In the genomic region with DNA sequence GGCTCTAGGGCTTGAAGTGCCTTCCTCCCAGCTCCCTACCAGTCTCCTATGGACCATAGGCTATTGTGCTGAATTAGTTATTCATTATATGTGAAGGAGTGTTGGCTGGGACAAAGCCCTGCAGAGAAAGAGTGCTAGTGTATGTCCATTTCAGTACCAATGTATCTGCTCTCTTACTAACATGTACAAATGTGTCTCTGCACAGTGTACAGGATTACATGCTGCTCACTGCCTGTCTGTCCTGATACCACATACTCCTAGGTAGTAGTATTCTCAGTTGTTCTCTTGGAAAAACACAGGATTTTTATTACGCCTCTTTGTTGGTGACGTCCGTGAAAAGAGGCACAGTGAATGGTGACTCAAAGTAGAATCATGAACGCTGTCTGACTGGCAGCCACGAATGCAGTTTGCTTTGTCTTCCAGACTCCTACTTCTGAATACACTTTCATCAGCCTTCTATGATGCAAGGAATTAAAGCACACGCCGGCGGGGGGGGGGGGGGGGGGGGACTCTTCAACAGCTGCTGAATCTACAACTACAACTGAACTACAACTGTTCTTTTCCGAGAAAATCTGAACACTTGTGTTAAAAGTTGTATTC, we compare ENCODE assay signal across 19 mouse cellular contexts.
A peak's percentile ranks its signal among the peaks of the same experiment; 100 is the strongest.
DNase-seq lines count a peak whose midpoint lies in the region; ATAC-seq lines count a peak whose summit lies in the region.
"Had no signal": no experiment of that assay in that cellular context is flagged by ENCODE, and none has a peak within 500 bp of the region (broad histone marks: within the 10 kb centered on the region; RNA-seq: fewer than 3 reads in every experiment).

No protein-coding gene starts in this region.

- WGBS in midbrain, embryonic 13.5 days = 16% methylated on average over 9 of the region's 9 CpGs
- WGBS in midbrain, embryonic 10.5 days = 63% methylated on average over 9 of the region's 9 CpGs
- 47% methylated on average over 6 of the region's 9 CpGs for WGBS in hindbrain, embryonic 11.5 days
- WGBS in neural tube, embryonic 14.5 days = 15% methylated on average over 9 of the region's 9 CpGs

- no peaks in the 10 kb centered on the region for H3K27me3 ChIP-seq in midbrain, embryonic 13.5 days
- no peaks in the 10 kb centered on the region for H3K27me3 ChIP-seq in midbrain, embryonic 10.5 days (ENCODE audit: low read depth, poor library complexity, severe bottlenecking)
- H3K27me3 ChIP-seq in hindbrain, embryonic 11.5 days (ENCODE audit: control insufficient read depth, insufficient read depth, low read length) = no peaks in the 10 kb centered on the region
- H3K27me3 ChIP-seq in neural tube, embryonic 14.5 days (ENCODE audit: control insufficient read depth, insufficient read depth, low read length) = no peaks in the 10 kb centered on the region
- H3K27me3 ChIP-seq: embryonic facial prominence, embryonic 13.5 days; hindbrain, embryonic 15.5 days; lung, embryonic 15.5 days; Patski had no signal

- H3K4me1 ChIP-seq in midbrain, embryonic 13.5 days (replicated peaks) = peaks cover 50% of the 10 kb centered on the region
- H3K4me1 ChIP-seq in midbrain, embryonic 10.5 days = peaks cover 47% of the 10 kb centered on the region
- H3K4me1 ChIP-seq in hindbrain, embryonic 11.5 days (replicated peaks; ENCODE audit: control insufficient read depth, insufficient read depth, low read length) = peaks cover 6% of the 10 kb centered on the region
- H3K4me1 ChIP-seq in neural tube, embryonic 14.5 days (ENCODE audit: control insufficient read depth, insufficient read depth, low read length) = peaks cover 21% of the 10 kb centered on the region

- H3K27ac ChIP-seq in midbrain, embryonic 13.5 days = no peak overlapping the region
- H3K27ac ChIP-seq in midbrain, embryonic 10.5 days (replicated peaks) = no peak overlapping the region
- 0 out of 2 replicates have a peak overlapping the region, but pooled peaks have one; percentile 47 for H3K27ac ChIP-seq in hindbrain, embryonic 11.5 days (ENCODE audit: low read depth, low read length)
- H3K27ac ChIP-seq in neural tube, embryonic 14.5 days (ENCODE audit: low read depth, low read length) = 0 out of 2 replicates have a peak overlapping the region, but pooled peaks have one; percentile 23
- H3K27ac ChIP-seq: embryonic facial prominence, embryonic 13.5 days; hindbrain, embryonic 15.5 days; lung, embryonic 15.5 days had no signal

- H3K36me3 ChIP-seq in midbrain, embryonic 13.5 days = no peaks in the 10 kb centered on the region
- no peaks in the 10 kb centered on the region for H3K36me3 ChIP-seq in midbrain, embryonic 10.5 days
- H3K36me3 ChIP-seq in hindbrain, embryonic 11.5 days (ENCODE audit: control insufficient read depth, insufficient read depth, low read length) = no peaks in the 10 kb centered on the region
- H3K36me3 ChIP-seq in neural tube, embryonic 14.5 days (ENCODE audit: control insufficient read depth, insufficient read depth, low read length) = no peaks in the 10 kb centered on the region
- H3K36me3 ChIP-seq: embryonic facial prominence, embryonic 13.5 days; hindbrain, embryonic 15.5 days; lung, embryonic 15.5 days had no signal

- no peaks in the 10 kb centered on the region for H3K9me3 ChIP-seq in midbrain, embryonic 13.5 days
- H3K9me3 ChIP-seq in midbrain, embryonic 10.5 days (replicated peaks) = no peaks in the 10 kb centered on the region
- H3K9me3 ChIP-seq in hindbrain, embryonic 11.5 days (ENCODE audit: control insufficient read depth, low read length) = no peaks in the 10 kb centered on the region
- H3K9me3 ChIP-seq in neural tube, embryonic 14.5 days (ENCODE audit: control insufficient read depth, low read length) = no peaks in the 10 kb centered on the region
- H3K9me3 ChIP-seq: embryonic facial prominence, embryonic 13.5 days; hindbrain, embryonic 15.5 days; lung, embryonic 15.5 days had no signal

- H3K9ac ChIP-seq in midbrain, embryonic 13.5 days (replicated peaks) = no peak overlapping the region
- no peak overlapping the region for H3K9ac ChIP-seq in hindbrain, embryonic 11.5 days (ENCODE audit: low read depth, low read length)
- H3K9ac ChIP-seq in neural tube, embryonic 14.5 days (replicated peaks; ENCODE audit: low read depth, low read length) = no peak overlapping the region
- H3K9ac ChIP-seq: embryonic facial prominence, embryonic 13.5 days; hindbrain, embryonic 15.5 days; lung, embryonic 15.5 days had no signal

- ATAC-seq in midbrain, embryonic 13.5 days = peak; percentile 55; the same call in 1 of the 2 replicates
- ATAC-seq in hindbrain, embryonic 11.5 days (ENCODE audit: low FRiP score) = peak; percentile 60
- no peak for ATAC-seq in neural tube, embryonic 14.5 days (ENCODE audit: low read depth)
- ATAC-seq: Patski had no signal

- DNase-seq in adrenal gland, postnatal 14 days = peak; percentile 26
- DNase-seq in adrenal gland, adult 8-10 months = no peak
- DNase-seq in midbrain, embryonic 10.5 days (ENCODE audit: low spot score) = no peak
- no peak for DNase-seq in hindbrain, embryonic 11.5 days (ENCODE audit: low spot score)
- no peak for DNase-seq in MN1 (ENCODE audit: low spot score)
- DNase-seq in kidney, postnatal 4 days = no peak
- DNase-seq: cerebellum, adult 2 months; kidney, adult 18-20 months; kidney, postnatal 36 days; left cerebral cortex, postnatal 4 days; spleen, adult 18-20 months; thymus, postnatal 14 days had no signal

- H3K4me2 ChIP-seq in midbrain, embryonic 13.5 days (replicated peaks) = no peak overlapping the region
- H3K4me2 ChIP-seq in hindbrain, embryonic 11.5 days (replicated peaks; ENCODE audit: low read depth, low read length) = no peak overlapping the region
- peak overlapping the region; percentile 2; the same call in 1 of the 2 replicates for H3K4me2 ChIP-seq in neural tube, embryonic 14.5 days (ENCODE audit: low read depth, low read length)
- H3K4me2 ChIP-seq: embryonic facial prominence, embryonic 13.5 days; hindbrain, embryonic 15.5 days; liver, embryonic 11.5 days; lung, embryonic 15.5 days had no signal

- no peak overlapping the region for H3K4me3 ChIP-seq in midbrain, embryonic 13.5 days (replicated peaks)
- H3K4me3 ChIP-seq in midbrain, embryonic 10.5 days = no peak overlapping the region
- no peak overlapping the region for H3K4me3 ChIP-seq in hindbrain, embryonic 11.5 days (ENCODE audit: low read depth, low read length)
- no peak overlapping the region for H3K4me3 ChIP-seq in neural tube, embryonic 14.5 days (ENCODE audit: low read depth, low read length)
- H3K4me3 ChIP-seq: embryonic facial prominence, embryonic 13.5 days; hindbrain, embryonic 15.5 days; lung, embryonic 15.5 days had no signal

Comparison
In these comparisons a context has a peak if more than half of its experiments do, and no peak if none do; other contexts are left out.
1. H3K27ac ChIP-seq: peak in hindbrain, embryonic 11.5 days (single experiment) and neural tube, embryonic 14.5 days (single experiment); none in midbrain, embryonic 13.5 days (single experiment) and midbrain, embryonic 10.5 days (single experiment).